Mouse (Mus musculus): ENCODE measurements at regions not wholly inside any gene's neighbourhood (a gene's known extent, or its start where the extent isn't known, plus 50 kb on each side); places are given as distances from the start of the nearest gene placed in this dataset.

GRCm38 (mm10) chr6:29002141-29002540 lies 57.9 kb upstream of the Lep start:
- no peak for TF ChIP-seq CTCF (IDR thresholded peaks at IDR 0.05; ENCODE audit: borderline replicate concordance, insufficient read depth, low read depth, low read length)
- TF ChIP-seq POLR2A (IDR thresholded peaks at IDR 0.05; ENCODE audit: borderline replicate concordance, insufficient read depth, low read length) = no peak

Measured in cerebellum, adult 2 months (tissue).